Mouse (Mus musculus) hindlimb bud, embryonic 11.5 days (tissue): ENCODE measurements at regions not wholly inside any gene's neighbourhood (a gene's known extent, or its start where the extent isn't known, plus 50 kb on each side); places are given as distances from the start of the nearest gene placed in this dataset.

Experiments
- DNase-seq: peaks from one replicate; pipeline ENCODE4 v3.0.0-alpha.2; 2012; ENCODE audit warnings: low read depth, low spot score; ENCODE audit errors: extremely low spot score

DNA sequence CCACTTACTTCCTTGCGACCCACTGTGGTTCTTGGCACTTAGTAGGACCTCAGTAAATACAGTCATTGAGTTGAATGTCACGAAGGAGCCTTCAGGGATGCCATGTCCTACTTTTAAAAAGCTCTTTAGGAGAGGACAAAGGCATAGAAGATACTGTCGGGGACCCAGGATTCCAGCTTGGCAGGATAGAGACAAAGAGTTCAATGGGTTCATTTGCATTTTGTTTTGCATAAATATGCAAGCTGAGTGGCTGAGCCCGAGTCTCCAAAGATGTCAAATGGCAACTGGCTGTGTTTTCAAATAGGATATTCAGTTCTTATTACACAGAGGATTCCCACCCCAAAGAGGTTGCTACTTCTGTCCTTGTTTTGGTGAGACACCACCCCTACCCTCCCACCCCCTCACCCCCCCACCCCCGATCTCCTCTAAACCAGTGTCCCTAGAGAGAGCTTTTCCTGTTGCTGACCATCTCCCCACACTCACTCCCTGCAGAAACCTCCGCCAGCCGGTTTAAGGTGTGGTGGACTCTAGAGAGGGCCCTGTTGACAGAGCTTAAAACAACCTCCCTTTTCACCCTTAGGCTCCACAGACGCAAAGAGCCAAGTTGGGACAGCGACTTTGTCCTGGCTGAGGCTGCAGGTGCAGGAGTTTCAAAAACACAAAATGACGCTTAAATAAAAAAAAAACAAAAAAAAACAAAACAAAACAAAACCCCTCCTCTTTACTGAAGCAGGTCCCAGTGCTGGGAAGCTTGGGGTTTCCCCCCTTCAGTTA, 57.9 kb downstream of the Sox9 start:
- no peak for DNase-seq

DNA sequence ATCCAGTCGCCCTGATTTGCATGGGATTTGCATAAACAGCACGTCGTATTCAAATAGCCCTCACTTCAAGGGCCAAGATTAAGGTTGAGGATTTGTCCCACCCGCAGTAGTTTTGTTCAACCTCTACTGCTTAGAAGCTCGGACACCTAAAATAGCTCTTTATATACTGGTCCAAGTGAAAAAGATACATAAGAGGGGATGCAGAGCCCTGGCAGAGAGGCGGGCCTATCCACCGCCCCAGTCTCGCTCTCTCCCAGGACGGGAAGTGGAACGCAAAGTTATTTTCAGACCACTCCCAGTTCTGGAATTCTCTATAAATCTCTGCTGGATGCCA, 58.4 kb downstream of the Sox9 start:
- no peak for DNase-seq

DNA sequence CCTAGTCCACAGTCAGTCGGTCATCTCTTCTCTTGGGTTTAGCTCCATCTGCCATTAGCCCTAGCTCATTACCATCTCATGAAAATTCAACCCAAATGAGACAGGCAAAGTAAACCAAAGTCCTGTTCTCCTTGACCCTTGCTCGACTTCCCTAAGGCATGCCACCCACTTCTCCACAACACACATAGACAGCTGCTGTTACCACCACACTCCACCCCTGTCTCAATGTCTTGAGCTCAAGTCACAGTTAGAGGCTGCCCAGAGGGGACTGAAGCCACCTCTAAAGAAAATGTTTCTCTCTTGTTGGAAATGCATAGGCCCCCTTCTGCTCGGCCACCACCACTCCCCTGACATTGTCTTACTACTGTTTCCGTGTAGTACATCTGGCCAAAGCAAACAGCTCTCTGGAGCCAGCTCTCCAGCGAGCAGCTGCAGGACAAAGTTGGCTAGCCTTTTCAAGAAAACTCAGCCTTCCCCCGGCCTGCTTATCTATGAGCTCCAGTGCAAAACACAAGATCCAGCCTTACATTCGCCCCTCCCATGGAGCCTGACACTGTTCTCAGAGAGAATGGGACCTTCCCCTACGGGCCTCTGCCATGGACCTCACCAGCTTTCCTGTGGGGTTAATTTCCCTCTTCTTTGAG, 62.4 kb downstream of the Sox9 start:
- DNase-seq: no peak

DNA sequence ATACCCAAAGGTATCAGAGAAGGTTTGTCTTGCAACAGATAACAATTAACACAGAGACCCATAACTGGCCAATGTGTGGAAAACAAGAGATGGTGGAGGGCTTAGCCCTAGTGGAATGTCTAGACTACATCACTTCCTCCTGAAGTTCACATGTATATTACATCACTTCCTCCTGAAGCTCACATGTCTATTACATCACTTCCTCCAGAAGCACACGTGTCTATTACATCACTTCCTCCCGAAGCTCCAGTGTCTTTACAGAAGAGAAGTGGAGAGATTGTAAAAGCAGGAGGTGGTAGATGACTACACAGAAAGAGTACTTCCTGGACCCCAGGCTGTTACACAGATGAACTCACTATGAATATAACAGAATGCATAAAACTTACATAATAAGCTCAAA, 65.1 kb downstream of the Sox9 start:
- no peak for DNase-seq

DNA sequence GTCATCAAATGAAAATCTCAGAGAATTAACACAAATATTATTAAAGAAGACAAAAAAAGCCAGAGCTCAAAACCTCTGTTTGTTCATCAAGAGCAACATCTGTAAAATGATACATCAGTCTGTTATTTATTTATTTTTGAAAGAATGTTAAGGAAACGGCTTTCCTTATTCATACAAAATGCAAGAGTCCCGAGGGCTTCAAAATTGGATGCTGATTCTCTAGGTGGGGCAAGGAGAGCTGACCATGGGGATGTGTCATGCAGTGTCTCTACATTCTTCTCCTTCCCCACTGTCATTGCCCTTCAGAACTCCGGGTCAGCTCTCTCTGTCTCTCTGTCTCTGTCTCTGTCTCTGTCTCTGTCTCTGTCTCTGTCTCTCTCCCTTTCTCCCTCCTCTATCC, 65.8 kb downstream of the Sox9 start:
- DNase-seq: no peak

DNA sequence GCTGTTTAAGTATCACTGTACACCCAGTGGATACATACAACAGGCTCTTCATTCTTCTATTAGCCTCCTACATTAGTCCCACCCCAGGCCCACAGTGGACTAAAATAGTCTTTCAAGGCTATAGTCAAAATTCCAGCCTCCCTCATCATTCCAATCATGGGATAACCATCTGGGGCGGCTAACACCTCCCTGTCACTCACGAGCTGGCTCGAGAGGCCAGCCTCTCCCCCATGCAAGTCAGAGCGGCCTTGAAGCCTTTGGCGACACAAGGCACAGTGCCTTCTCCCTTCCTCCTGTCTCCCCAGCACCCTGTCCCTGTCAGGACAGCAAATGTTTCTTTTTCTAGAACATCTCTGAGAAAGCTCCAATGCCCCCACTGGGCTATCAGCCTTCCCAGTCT, 68.0 kb downstream of the Sox9 start:
- no peak for DNase-seq

DNA sequence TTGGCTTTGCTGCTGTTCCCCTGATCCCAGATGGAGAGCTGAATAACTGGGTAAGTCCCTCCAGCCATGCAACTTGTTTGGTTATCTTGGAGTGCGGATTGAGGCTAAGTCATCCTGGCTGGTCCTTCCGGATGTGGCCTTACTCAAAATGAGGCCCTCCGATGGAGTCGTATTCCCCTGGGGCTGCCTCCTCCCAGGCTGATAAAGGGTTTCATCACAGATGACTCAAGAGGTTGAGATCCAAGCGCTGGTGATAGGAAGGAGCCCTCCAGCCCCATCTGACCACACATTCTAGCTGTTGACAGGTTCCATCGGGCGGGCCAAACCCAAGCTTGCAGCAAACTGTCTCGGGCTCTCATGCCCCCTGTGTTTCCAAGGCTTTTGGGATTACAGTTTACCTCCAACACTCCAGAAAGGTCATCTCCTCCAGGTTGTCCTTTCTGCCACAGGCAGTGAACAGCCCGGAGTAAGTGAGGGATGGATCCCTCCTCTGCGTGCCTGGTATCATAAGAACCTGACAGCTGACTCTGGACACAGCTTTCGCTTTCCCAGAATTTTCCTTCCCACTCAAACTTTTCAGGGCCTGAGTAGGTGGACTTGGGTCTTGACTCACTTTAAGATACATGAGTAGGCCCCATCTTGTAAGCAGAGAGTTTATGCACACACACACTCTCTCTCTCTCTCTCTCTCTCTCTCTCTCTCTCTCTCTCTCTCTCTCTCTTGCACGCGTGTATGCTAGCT, 68.7 kb downstream of the Sox9 start:
- no peak for DNase-seq

DNA sequence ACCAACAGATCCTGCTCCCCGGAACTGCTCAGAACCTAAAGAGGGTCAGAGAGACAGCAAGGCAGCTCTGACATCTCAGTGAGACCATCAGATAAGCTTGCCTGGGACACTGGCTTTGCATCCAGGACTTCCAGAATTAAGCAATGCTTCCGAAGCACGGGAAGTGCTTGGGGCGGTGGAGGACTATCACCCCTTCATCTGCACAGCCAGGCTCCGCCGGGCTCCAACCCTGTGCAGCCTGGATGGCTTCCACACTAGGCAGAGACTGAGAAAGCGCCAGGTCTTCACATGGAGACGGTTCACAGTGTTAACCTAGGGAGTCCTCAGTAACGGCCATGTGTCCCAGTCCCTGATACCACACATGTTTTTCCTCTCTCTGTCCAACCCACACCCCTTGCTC, 69.3 kb downstream of the Sox9 start:
- DNase-seq: no peak

DNA sequence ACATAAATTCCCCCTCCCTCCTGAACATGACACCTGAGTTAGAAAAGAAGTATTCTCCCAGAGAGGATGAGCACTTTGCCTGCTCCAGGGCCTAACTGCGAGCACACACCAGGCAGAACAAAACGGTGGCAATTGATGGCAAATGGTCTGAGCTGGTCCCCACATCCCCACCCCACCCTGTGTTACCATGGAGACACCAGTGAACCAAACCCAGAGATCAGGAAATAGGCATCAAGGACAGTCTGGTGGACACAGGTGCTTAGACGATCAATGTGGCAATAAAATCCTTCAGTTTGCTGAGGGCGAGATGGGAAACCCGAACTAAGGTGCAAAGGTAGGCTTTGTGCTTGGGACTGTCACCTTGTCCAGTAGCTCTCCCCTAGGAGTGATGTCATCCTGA, 74.0 kb downstream of the Sox9 start:
- no peak for DNase-seq

DNA sequence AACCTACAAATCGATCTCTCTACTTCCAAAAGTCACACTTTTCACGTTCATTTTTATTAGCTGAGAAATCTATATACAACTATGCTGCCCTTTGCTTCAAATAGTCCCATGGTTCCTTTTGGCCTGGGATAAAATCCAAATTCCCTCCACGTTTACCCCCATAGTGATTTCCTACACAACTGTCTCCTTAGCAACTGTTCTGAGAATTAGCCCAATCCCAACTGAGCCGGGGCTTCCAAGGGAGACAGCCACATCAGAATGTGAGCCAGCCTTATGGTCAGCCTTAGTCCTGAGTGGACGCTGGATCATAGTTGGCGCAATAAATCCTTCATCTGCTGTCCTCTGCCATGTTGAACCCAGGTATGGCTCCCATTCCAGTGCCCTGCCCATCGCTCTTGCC, 77.3 kb downstream of the Sox9 start:
- DNase-seq: no peak

DNA sequence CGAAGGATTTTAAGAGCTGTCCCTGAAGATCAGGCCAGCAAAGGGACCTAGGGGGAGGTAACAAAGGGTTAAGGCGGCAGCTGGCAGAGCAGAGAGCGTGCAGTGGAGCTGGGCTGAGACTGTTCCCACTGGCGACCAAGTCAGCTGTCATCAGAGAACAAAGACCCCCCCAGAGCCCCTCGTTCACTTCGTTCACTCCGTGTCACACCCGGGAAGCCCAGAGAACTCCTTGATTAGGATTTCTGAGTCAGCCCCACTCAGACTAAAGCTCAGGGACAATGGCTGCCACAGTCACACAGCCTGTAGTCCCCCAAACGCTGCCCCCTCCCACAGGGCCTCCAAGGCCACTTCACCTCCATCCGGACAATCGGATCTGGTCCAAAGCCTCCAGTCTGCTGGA, 78.8 kb downstream of the Sox9 start:
- DNase-seq: no peak

DNA sequence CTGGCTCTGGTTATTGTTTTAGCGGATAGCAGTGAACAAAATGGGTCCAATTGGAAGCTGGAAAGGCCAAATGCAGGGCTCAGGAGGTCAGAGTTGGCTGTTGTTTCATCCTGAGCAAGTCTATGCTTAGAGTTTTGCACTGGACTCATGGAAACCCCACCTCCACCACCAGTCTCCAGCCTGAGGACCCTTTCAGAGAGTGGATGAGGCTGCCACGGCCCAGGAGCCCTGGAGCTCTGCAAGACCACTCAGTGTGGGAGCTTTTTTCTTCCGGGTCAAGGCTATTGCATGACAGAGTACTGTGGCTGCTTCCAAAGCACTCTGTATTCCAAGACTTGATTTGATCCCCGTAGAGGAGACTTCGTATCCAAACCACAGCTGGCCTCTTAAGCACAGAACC, 79.2 kb downstream of the Sox9 start:
- DNase-seq: no peak

DNA sequence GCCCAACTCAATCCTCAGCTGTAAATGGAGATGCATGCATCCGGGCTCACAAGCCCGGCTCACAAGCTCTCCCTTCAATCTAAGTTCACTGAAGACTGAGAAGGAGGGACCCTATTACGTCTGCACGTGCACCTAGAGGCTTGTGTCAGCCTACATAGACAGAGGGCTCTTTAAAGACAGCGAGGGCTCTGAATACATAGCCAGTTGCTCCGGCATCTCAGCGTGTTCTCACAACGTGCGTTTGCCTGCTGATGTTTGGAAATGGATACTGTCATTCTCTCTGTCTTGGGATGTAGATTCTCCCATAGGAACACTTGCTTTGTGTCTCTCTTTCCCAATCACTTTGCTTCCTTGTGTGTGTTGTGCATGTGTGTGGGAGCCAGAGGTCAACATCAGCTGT, 83.8 kb downstream of the Sox9 start:
- no peak for DNase-seq

DNA sequence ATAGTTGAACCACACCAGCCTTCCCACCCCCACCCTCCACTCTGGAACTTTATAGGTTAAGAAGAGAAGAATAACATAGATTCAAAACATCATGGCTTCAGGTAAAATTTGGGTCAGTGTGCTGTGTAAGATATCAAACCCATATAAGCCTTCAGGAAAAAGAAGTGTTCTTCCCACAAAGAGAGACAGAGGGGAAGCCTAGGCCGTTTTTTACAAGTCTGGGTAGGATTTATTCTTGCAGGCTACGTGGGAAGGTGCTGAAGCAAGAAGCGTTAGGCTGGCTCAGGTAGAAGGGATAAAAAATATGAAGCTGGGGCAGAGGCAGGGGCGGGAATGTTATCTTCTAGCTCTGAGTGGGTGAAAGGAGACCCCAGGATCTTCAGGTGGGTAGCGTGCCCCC, 87.5 kb downstream of the Sox9 start:
- DNase-seq: no peak

DNA sequence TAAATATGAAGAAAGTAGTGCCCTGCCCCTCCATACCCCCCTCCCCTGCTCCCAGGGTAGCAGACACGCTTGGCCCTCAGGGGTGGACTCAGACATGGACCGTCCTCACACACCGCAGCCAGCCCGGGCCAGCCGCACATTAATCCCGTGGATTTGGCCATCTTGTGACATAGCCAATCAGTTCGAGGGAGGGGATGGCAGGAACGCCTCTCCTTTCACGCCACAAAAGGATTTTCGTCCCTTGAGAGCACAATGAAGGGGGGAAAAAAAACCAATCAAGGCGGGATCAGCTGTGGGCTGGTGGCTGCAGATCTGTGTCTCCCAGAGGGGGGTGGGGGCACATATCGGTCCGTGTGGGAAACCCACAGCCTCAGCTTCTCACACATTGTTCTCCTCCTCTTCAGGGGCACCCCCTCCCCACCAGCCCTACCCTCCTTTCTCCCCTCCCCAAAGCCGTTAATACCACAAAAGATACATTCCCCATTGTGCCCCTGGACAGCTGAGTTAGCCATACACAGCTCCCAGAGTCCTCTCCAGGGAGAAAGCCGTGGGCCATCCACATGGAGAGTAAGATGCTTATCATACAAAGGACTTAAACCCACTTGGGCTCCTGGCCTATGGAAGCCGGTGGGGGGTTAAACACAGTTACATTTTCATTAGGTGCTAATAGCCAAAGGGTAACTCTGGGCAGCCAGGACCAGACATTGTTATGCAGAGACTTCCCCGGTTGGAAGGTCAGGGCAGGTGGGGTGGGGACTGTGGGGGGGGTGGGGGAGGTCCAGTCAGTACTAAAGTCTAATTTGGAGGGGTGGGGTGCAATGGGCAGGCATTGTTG, 88.4 kb downstream of the Sox9 start:
- DNase-seq: no peak

DNA sequence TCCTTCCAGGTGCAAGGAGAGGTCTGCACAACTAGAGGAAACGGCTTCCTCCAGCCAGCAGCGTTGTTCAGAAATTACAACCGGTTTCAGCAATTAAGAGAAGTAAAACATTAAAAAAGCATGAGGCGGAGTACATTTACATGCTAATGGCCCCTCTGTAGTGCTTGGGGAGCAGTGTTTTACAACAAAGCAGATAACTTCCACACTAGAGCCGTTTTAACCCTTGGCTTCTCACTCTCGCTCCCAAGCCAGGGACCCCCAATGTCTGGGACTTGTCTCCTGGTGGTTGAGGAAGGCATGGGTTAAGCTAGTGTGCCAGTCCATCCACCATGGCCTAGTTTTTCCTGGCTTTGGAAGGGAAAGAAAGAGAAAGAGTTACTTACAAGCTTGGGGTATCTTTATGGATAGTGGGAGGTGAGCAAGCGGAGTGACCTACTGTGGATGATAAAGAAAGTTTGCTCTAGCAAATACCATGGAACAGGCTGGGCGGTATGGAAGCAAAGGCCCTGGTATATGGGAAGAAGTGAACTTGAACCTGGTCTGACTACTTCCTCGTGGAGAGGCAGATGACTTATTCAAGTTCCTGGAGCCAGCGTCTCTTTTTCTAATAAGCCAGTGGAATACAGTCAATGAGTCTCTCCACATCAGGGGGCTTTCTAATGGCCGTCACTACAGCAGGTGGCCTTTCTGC, 90.8 kb downstream of the Sox9 start:
- no peak for DNase-seq

DNA sequence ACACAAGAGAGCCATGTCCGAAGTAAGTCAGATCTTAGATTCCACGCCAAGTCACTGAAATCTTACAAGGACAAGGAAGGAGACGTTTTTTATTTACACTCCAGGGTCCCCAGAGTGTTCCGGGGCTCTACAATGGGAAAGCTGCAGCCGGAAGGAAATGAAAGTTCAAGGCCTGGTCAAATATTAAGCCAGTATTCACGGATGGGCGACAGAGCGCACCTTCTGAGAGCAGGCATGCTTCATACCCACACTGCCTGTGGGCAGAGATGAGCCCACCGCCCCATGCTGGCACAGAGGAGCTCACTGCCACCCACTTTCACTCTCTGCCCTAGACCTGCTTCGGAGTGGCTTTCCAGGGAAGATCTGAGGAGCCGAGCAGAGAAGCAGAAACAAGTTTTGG, 92.2 kb downstream of the Sox9 start:
- DNase-seq: no peak

DNA sequence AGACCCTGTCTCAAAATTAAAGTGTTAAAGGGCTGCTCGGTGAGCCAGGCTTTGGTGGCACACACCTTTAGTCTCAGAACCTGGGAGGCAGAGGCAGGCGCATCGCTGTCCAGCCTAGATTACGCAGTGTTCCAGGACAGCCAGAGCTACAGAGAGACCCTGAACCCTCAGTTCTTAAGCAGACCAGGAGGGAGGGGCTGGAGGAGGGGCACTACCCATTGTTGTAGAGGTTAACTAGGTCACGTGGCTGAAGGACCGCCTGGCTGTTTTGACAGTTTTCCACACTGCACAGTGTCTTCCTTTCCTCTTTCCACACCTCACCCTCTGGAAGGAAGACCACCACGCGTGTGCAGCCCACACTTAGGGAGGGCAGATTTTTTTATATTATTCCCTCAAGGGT, 94.2 kb downstream of the Sox9 start:
- DNase-seq: no peak

DNA sequence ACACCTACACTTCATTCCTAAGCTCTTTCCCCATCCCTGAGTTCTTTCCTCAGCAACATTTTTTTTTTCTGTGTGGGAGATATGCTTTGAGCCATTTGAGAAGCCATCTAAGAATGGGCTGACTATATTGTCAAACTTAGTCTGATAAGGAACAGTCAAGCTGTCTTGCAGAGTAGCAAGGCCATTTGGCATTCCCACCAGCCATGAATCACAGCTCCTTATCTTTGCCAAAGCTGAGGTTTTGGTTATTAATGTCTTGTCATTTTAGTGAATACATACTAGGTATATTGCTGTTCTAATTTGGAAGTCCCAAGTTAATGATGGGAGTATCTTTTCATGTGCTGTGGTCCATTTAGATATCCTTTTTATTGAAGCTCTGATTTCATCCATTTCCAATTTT, 96.4 kb downstream of the Sox9 start:
- DNase-seq: no peak

DNA sequence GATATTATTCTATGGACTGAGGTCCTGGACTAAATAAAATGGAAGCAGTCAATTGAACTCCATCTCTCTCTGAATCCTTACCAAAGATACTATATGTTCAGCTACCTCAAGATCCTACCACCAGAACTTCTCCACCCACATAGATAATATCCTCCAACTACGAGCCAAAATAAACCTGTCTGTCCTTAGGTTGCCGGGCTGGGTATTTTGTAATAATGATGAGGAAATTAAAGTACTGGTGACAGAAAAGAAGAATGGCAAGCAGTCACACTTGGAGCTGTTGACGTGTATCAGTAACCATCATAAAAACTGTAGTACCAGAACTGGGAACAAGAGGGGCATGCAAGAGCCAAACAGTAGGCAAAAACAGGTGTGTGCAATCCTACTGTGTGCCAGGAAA, 98.7 kb downstream of the Sox9 start:
- no peak for DNase-seq

DNA sequence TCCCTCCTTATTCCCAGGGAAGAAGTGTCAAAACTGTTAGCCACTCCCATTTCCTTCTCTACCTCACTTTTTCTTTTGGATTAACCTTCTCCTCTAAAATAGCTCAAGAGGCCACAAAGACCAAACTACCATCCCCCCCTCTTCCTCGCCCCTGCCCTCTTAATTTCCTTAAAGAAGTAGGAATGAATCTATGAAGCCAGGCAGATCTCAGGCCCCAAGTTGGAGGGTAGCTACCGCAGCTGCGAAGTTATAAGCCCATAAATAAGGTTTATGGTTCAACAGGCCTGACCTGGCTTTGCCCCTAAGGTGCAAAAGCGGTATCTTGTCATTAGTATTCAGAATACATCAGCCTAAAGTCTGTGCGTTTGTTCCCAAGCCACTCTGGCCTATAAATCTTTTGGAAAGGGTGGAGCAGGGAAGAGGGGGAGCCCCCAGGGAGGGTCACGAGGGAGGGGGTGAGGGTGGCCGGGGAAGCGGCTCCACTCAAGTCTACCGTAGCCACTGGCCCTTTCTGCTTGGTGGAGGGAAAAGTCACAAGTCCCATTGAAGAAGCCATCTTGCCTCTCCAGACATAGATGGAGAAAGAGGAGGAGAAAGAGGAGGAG, 103.4 kb downstream of the Sox9 start:
- DNase-seq: no peak
